Mouse (Mus musculus) layer of hippocampus, adult 9-11 months (tissue): ENCODE measurements around the gene Cfap74.
"Not testable (repeated sequence)": the region's sequence is repeated elsewhere in the genome, so short reads cannot be mapped to it uniquely, and the experiment has no call there.

ENCODE experiments used
- DNase-seq: peaks from one replicate; pipeline ENCODE4 v3.0.0; 2022

The Cfap74 gene

DNA sequence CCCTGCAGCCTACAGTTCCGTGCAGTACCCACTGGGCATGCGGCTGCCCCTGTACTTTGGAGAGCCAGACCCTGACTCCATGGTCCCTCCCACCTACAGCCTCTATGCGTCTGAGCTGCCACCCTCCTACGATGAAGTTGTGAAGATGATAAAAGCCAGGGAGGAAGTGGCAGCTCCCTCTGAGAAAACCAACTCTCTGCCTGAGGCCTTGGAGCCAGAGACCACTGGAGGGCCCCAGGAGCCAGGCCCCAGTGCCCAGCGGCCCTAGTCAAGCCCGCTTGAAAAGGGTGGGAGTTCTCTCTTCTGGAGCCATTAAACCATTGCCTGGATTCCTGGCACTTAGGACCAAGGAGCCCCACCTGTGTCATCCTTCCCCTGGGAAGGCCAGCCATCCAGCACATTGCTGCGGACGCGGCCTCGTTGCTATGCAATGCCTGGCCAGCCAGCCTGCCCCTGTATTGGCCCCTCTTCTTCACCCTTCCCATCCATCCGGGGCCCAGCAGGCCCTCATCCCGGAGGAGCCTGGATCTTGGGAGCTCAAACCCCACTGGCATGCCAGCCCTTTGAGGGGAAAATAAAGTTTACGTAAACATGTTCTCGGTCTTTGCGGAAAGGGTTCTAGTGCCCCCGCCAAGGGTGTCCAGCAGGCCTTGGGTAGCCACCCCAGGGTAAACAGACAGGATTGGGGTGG is 61.4 kb downstream of the Cfap74 start:
- DNase-seq = no peak

DNA sequence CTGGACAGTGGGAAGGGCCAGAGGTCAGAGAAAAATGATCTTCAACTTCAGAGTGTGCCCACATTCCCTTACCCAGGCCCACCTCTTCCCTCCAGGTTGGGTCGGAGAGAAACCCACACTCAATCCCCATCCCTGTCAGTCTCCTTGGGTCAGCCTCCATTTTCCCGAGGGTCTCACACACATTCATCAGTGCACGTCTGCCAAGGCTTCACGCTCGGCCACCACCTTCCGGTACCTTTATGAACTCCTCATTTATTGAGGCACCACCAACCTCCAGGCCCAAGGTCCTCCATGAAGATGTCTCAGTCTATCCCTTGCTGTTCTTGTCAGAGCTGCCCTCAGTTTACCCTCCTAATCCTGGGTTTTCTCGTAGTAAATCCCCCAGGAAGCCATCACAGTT is 62.0 kb downstream of the Cfap74 start:
- DNase-seq = no peak

DNA sequence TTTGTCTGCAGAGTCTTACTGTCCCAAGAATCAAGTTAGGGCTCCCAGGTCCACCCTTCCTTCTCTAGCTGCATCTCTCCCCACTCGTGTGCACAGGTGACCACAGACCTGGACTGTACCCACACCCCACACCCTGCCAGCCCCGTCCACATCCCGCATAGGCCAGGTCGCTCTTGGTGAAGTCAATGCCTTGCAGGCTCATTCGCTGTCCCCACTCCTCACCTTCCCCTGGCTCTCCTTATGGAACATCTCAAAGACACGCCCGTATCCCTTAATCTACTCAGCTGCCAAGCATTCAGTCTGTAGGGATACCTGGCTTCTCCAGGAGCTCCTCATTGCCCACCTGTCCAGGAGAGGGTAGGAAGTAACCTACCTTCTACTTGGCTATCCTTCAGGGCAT is 62.4 kb downstream of the Cfap74 start:
- DNase-seq = no peak

DNA sequence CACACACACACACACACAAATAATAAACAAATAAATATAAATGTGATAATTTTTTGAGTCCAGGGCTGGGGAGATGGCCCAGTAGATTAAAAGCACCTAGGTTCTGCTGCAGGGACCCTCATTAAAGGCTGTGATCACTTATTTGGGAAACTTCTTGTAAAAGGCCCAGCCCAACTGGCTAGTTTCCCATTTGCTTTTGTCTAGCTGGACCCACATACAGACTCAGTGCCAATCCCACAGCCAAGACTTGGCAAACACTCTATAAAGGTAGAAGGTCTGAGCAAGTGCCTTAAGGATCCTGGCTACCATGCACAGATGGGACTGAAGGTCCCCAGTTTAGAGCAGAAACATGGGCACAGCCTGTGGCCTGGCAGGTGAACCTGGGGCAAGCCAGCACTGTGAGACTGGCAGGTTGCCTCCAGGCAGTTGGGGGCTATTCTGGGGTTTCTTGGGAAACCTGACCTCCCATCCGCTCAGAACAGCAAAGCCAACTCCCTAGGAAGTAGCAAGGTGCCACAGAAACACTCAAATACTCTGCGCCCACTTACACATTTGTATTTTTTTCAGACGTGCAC is 63.8 kb downstream of the Cfap74 start:
- DNase-seq = no peak

DNA sequence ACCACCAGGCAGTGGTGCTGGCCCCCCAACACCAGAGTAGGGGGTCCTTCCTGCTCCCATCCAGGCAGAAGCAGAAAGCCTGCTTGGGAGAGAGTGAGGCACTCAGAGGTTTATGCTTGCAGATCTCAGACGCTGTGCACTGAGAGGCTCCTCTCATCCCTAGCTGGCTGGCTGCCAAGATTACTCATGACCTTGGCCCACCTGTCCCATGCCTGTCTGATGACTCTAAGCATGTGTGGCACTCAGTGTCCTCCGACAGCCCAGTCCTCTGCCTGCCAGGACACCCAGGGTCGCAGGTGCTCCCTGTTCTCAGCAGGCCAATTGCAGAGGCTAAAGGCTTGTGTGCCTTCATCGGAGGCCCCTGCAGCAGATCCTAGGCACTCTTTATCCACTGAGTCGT is 64.3 kb downstream of the Cfap74 start:
- no peak for DNase-seq

DNA sequence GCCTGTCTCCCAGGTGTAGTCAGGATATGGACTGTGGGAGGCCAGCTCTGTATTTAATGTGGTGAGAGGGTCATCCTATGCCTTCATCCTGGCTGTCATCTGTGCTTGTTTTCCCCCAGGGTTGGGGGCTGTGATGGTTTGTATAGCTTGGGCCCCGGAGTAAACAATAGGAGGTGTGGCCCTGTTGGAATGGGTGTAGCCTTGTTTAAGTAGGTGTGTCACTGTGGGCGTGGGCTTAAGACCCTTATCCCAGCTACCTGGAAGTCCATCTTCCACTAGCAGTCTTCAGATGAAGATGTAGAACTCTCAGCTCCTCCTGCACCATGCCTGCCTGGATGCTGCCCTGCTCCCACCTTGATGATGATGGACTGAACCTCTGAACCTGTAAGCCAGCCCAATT is 64.8 kb downstream of the Cfap74 start:
- DNase-seq = not testable (repeated sequence)

DNA sequence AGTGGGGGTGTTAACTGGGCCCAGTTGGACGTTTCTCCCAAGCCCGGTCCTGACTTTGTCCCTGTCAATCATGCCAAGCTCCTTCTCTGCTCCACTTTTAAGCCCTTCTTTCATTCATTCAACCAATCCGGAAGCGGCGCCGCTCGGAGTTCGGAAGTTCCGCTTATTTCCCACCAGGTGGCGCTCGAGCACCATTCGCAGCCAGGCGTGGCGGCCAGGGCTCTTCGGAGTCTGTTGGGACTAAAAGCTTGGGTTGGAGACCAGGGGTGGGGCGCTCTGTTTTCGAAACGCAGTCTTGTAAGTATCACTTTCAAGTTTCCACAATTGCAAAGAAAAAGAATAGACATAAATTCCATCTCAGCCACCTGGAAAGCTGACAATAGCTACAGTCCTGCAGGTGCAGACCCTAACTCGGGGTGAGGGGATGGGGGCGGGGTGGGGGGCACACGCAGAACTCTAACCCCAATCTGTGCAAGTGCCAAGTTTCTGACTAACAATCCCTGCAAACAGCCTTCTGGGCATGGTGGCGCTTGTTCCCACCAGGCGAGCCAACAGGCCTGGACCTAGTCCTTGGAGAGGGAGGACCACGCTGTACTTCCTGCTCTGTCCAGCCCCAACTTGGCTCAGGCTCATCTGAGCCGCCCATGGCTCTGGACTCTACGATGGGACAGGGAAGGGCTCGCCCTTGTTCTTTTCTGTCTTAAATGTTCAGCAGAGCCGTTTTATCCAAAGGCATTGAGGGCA is 72.6 kb downstream of the Cfap74 start:
- peak; percentile 68 for DNase-seq

DNA sequence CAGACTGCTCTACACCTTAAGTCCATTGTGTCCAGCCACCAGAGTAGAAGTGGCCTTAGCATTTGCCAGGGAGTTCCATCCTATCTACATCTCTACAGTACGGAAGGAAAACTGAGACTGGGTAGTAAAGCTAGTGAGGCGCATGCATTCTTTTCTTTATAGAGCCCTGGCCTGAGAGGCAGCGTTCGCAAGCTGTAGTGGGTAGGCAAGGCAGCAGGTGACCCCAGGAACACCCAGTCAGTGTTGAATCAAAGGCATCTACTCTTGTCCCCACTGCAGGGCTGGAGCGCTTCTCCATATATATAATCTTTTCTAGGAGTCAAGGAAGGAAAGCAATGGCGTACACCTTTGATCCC is 73.1 kb downstream of the Cfap74 start:
- no peak for DNase-seq

DNA sequence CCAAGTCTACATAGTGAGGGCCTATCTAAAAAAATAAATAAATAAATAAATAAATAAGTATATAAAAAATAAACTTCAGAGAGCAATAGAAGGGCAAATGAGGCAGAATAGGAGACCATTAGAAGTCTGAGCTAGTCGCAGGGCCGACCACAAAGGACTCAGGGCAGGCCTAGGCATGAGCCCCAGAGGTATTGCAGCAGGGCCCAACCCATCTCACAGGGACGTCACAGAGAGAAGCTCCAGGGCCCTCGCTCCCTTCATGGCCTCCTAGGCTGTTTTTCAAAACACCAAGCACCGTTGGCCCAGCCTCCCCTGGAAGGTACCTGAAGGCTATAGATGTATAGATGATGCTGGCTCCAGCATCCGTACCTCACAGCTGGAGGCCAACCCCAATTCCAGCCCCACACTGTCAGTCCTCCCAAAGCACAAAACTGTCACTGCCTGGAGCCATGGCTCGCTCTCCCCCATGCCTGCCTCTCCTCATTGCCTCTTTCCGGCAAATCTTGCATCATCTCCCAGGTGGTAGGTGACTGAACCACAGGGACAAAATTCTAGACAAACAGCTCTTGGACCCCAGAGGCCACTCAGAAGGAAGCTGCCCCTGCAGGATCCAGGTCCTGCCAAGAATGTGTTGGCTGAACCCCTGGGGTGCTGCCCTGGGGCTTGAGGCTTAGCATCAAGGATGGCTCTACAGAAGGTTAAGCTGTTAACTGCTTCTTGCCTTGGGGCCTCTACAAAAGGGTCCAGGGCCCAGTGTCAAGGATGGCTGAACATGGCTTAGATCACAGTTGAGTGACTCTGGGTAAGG is 73.9 kb downstream of the Cfap74 start:
- no peak for DNase-seq

DNA sequence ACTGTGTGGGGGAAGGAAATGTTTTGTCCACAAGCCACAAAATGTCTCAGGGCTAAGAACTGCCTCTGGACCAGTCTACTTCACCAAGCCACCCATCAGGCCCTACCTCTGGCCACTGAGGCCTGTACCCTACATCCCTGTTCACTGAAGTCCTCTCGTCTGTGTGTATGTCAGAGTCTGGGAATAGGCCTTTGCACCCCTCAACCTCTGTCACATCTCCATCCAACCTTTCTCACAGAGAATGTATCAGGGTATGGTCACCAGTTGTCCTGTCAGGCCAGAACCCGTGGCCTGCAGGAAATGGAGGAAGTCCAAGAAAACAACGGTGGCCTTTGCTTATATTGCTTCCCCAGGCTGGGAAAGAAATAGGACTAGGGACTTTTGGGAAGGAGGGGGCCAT is 76.5 kb downstream of the Cfap74 start:
- DNase-seq = no peak

DNA sequence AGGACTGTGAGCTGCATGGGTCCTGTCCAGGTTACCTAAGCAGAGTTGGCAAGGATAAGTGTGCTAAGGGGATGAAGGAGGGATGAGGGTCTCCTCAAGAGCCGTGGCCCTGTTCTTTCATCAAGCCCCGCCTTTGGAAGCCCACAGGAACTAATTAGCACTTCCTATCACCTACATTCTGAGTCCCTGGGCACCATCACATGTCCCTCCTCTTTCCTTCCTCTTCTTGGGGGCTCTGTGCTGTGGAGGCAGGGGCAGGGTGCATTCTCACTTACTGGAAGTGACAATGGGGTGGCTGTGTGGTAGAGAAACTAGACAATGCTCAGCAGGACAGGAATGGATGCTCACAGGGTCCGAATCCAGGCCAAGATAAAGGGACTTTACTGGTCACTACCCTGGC is 78.8 kb downstream of the Cfap74 start:
- no peak for DNase-seq

DNA sequence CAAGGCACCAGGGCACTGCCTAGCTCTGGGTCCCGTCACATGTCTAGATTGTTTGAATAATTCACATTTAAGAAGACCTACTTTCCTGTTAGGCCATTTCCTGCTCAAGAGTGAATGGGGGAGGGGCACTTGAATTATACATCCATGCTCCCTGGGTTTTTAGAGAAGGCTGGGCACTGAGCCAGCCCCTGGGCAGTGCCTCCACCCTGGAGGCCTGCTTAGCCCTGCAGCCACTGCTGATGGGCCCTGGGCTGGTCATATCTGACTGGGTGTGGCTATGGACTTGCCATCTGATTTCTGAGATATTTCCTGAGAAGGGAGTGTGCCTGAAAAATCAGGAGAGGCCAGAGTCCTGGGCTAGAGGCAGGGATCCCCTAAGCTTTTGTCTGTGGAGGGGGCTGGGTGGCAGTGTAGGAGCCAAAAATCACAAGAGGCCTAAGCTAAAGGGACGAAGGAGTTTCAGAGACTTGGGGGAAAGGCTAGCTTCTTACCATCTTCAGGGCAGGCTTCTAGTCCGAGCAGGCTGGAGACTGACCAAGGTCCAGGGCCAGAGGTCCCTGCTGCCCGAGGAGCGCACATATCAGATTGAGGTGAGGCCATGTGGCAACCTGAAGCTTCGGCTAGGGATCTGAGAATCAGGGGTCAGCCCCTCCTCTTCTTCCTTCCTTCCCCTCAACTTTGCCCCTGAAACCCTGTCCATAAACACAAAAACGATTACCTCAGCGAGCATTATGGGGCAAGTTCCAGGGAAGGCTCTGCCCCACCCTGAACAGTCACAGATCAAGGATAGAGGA is 79.4 kb downstream of the Cfap74 start:
- DNase-seq = no peak

DNA sequence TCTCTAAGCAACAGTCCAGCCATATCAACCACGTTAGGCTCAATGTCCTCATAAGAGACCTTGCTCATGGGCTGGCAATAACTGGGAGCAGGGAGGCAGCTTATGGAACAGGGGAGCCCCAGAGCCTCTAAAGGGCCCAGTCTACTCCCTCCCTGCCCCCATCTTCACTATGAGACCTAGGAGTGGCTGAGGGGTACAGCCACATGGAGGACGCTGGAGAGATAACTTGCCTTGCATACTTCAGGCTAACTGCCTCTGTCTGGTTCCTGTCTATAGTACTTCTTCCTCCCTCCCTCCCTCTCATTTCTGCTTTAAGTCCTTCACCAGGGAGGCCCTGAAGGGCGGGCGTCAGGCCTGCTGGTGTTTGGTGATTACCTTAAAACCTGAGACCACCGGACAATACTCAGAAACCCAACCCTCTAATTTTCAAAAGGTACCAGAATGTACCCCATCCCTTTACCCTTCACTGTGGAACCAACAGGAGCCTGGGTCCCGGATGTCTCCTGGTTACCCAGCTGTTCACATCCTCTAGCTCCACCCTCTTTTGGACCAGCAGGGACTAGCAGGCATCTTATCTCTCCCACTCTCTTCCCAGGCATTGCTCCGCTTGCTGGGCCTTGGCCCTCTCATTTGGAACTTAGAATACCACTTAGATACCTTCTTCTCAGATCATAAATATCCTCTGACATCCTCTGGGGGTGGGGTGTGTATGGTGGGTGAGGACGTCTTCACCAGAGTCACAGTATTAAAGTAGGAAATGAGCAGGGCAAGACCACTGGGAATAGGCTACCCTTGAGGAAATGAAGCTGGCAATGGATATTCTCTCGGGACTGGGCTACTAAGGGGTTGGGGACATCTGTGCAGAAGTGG is 80.3 kb downstream of the Cfap74 start:
- DNase-seq = no peak

DNA sequence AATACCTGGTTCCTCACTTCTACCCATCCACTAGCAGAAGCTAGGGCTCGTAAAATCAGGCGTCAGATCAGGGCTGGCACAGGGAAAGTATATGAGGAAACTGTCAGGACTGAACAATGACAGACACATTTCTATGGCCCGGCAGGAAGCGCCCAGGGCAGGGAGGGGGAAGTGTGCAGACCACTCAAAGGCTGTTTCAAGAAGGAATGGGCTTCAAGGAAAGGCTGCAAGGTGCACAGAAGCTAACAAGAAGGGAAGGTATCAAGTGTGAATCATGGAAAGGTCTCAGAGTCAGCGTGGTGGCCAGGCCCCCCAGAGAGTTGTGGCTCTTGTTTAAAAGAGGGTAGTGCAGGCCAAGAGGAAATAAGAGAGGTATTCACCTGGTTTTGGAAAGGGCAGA is 81.5 kb downstream of the Cfap74 start:
- DNase-seq = no peak

DNA sequence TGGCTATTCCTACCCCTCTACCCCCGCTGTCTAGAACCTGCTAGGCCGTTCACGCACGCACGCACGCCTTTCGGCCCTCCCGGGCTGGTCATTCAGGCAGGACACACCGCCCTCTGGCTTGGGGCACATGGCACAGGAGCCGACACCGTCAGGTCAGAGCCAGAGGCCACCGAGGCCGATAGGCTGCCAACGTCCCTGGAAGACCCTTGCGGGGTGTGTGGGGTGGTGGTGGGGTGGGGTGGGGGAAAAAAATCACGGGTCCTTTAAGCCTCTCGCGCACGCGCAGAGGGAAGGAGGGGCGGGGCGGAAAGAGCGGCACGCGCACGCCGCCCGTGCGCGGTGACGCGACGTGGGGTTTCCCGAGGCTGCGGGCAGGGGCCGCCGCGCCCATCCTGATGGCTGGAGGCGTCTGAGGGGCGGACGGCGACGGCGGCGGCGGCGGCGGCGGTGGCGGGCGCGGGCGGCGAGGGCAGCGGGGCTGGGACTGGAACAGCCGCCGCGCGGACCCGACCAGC is 82.1 kb downstream of the Cfap74 start, which contains the start of gene Gnb1:
Gene Gnb1, plus strand, starts transcription at position 372 of the 515 bp plus-strand sequence.
- peak; percentile 89 for DNase-seq

DNA sequence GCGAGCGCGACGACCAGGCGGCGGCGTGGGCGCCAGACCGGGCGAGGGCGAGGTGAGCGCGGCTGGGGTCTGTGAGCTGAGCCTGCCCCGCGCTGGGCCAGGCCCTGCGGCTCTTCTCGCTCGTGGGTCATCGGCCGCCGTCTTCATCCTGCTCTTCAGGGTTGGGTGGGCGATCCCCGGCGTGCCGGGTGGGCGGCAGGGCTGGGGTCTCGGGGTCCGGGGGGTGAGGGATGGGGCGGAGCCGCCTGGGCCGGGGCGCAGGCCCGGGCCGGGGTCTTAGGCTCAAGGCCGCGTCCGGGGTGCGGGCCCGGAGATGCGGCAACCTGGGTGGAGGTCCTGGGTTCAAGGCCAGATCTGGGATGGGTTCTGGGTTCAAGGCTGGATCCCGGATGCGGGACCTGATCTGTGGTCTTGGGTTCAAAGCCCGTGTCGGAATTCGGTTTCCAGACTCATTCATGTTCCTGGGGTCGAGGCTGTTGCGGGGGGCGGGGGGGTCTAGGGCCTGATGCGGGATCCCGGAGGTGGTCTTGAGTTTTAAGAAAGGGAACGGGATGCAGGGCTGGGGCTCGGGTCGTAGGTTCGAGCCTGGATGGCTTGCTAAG is 82.6 kb downstream of the Cfap74 start:
- no peak for DNase-seq

DNA sequence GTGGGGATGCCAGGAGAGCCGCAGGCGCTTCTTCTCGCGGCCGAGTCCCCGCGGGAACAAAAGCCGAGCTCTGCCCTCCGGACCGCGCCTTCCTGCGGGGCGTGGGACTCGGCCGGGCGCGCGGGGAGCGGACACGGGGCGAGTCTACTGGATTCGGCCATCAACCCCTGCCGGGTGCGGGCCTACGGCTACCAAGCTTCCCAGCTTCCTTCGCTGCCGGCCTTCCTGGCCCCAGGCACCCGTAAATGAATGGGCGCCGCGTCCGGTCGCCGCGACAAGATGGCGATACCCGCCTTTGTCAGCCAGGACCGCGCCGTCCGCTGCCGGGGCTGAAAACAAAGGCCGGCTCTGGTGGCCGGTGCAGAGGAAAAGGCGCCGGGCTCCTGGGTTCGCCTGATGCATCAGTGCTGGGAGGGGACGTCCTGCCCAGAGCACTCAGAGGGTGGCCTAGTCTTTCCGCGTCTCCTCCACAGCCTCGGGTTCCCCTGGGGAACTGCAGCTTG is 83.2 kb downstream of the Cfap74 start:
- DNase-seq = no peak

DNA sequence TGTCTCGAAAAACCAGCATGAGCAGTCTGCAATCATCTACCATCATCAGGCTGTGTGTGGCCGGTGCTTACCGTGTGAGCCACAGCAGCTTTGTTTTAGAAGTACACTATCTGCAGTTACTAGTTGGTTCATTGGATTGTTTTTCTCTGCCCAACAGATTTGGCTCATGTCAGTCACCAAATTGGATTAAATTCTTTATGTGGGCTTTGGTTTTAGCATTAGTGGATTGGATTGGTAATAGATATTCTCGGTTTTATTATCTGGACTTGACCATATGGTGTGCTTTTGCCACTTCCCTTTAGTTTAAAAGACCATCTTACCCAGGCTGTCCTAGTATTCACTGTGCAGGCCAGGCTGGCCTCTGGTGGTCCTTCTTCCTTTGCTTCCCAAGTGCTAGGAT is 85.9 kb downstream of the Cfap74 start:
- DNase-seq = no peak

DNA sequence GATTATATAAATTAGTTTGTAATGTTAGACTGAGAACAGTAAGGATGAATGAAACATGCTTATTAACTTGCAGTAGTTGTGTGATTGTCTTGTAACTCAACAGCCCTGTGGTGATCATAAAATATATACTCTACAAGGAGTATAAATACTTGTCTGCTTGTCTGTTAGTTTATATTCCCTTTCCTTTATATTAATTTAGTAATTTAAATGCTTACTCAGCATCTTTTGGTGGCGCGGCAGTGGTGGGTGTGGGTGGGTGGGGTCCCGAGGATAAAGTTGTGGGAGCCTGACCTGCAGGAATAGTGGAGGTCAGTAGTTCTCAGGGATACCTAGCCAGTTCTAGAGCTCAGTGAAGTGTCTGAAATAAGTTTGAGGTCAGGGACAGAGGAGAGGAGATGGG is 89.0 kb downstream of the Cfap74 start:
- no peak for DNase-seq

DNA sequence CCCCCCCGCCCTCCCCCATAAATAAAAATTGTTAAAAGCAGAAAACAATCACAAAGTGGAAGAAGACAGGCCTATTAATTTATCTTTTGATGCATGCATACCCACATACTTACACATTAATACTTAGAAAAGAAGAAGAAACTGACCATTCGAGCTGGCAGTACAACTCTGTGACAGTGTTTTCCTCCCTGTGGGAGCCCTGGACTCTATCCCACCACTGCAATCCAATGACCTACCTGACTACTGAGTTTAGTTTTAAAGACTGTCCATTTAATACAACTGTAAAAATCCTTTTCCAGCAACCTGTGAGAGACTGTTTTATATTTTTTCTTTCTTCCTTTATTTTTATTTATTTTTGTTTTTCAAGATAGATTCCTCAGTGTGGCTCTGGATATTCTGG is 92.1 kb downstream of the Cfap74 start:
- DNase-seq = no peak

DNA sequence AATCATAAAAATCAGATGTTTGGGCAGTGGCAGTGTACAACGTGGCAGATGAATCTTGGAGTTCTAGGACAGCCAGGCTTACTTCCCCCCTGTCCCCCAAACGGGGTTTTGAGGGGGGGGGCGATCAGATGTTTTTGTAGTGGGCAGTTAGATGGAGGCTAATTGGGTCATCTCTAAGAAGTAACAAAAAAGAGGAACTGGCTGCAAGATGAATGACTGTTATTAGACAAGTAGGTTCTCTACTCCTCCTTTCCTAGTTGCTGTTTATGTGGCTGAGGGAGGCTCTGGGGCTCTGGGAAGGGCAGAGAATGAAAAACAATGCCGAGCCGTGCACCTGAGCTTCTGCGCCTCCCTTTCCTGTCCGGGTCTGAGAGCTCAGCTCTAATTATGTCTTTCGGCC is 96.1 kb downstream of the Cfap74 start:
- no peak for DNase-seq
